Mouse (Mus musculus): ENCODE measurements around the gene Invs.

DNA sequence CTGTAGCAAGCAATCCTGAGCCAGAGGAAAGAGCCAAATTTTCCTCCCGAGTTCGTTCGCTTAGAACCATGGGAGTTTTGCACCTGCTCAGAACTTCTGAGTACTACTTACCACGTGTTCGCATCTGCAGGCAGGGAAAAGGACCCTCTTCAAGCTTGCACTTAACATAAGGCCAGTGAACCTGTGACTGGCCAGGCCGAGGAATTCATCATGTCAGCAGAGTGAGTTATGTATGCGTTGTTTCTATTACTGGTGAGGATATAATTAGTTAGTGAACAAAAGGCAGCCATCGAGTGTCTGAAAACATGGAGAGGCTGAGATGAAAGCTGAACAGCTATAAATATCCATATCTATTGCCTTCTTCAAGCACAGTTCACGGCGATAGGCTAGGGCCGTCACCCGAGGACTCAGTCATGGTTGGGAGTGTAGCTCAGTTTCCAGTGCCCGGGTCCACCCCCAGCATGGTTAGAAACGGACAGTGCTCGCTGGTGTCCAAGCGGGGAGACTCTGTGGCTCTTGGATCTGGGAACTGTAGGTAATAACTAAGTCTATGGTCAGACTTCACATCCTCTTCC, 123.6 kb downstream of the Invs start:
- TF ChIP-seq POLR2A (IDR thresholded peaks at IDR 0.05; ENCODE audit: borderline replicate concordance, extremely low read depth, low read depth, low read length): no peak
- no peak for TF ChIP-seq CTCF (IDR thresholded peaks at IDR 0.05; ENCODE audit: insufficient read depth, low read length)
